Mouse (Mus musculus) neutrophil, adult 83 days (primary cell): ENCODE data around the gene Marveld2. TPM values are rescaled to one million over a fixed set of nuclear protein-coding genes. Genes with fewer than 3 reads are reported as not detected.

Experiments used
- total RNA-seq, 2 experiments: library from RNA; stranded (reverse); gene quantifications; one replicate each; pipeline ENCODE4 v1.2.4; 2023

Marveld2 gene
- total RNA-seq, result under 1 TPM; 0.31 to 0.37 TPM

DNA sequence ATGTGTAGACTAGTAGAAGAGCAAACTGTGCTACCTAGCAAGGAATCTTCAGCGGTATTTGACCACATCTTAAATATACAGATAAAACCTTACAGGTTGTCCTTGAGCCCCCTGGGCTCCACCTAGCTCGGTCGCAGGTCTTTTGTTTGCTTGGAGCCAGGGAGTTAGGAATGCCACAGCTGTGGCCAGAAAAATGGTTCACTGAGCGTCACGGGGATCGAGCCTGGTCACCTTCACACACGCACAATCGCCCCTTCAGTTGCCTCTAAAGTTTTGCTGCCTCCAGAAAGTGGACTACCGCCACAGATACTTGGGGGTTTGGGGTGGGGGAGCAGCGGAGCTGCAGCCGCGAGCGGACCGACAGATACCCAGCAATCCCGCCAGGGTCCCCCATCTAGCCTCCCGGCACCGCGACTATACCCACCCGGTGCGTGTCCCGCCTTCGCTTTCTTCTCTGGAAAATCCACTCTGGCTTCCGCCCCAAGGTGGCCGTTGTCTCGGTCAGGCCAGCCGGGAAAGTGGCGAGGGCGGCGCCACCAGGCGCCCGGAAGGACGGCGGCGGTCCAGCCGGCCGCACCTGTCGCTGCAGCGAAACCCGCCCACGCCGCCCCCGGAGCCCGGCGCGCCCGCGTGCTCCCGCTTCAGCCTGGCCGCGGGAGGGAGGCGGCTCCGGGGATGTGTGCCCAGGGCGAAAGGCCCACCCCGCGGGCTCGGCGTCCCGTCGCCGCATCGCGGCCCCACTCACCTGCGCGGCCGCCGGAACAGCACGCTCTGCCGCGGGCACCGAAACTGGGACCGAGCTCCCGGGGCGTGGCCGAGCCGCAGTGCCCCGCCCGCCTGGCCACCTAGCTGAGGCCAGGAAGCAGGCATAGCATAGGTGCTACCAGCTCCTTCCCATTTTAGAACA is at the start of gene Marveld2:
Gene Marveld2 (minus strand): TSS at position 791 of the 907 bp plus-strand sequence.

DNA sequence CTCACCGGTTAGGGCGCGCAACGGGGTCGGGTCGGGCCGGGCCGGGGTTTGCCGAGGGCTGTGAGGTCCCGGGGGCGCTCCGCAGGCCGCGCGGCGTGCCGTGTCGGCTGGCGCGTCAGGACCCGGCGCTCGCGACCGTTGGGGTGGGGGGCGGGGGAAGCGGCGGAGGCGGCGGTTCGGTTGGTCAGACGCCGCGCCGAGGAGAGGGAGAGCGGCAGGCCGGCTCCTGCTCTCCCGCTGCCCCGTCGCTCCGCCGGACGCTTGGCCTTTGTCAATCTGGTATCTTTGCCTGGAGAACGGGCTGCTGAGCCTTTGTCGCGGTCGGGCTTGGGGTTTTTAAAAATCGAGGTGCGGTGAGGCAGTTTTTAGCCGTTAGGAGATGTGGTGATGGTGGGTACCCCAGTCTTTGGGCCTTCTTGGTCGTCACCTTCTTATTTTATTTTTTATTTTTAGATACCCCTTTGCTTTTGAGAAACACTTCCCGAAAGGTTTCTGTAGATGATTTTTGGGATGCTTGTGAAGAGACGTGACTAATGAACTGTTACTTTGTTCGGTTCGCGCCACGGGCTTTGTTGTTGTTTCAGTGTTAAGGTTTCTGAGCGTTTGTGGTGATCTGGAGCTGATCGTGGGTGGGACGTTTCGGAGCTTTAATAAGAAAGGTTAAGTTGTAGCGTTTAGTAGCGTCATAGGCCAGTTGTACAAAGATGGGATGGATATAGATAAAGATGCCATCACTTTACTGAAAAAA is 34.8 kb upstream of the Marveld2 start, which contains the start of gene Taf9:
Gene Taf9 (plus strand): TSS at position 141 of the 748 bp plus-strand sequence.

DNA sequence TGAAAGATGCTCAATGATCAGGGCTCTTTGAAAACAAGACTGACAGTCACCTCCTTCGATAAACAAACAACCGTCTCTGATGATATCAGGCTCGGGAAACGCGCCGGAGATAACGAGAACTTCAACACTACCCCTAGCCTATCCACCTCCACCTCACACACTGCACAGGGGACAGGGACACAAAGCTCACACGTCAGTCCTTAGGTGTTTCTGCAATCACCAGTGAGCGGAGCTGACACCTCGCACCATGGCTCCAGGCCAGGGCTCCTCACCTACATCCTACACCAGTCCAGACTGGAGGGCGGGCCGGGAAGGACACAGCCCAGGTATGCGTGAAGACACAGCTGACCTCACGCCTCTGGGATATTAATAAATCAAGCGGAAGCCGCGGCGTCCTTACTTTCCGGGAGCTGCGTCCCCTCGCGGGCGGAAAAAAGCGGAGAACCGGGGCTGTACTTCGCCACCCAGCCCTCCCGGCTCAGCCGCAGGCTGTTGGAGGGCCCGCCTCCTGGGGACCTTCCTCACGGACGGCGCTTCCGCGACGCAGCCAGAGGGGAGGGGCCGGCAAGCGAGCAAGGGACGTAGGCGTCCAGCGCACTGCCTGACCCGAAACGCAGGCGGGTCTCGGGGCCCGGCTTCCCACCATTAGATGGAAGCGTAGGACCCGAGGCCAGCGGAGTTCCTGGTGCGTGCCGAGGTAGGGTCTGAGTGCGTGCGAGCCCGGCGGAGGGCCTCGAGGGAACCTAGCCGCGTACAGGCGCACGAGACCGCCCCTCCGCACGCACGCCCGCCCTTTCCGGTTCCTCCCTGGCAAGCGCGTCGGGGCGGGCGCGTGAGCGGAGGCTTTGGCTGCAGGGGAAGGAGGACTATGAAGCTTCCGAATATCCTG is 34.0 kb upstream of the Marveld2 start, which contains the start of the genes Ak6 and Rad17:
Gene Ak6 (plus strand): TSS at position 430 of the 889 bp plus-strand sequence.
Gene Rad17 (minus strand): TSS at position 502 of the 889 bp plus-strand sequence.

DNA sequence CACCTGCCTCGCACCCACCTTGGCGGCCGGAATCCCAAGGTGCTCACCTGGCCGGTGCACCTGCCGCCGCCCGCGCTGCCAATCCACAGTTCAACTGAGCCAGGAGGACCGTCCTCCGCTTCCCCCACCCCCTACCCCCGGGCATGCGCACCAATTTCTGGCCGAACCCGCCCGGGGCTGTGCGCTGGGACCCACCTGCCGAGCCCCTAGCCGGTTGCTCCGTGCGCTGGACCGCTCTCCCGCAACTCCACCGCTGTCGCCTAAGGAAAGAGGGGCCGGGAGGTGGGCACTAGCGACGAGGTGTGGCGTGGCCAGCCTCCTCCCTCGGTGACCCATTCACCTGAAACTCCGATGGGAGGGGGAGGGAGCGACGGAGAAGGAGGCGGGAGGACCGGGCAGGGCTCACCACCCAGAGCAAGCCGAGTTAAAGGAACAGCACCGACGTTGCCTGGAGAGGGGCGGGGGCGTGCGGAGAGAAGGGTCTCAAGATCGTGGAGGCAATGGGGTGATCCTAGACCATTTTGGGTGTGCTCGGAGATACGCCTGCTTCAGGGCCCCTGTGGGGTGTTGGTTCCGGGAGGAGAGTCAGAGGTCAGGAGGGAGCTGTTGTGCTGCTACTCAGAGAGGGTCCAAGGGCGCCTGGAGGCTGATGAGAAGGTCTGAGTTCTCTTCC is 64.3 kb downstream of the Marveld2 start, which contains the start of gene Ocln:
Gene Ocln (minus strand): TSS at position 350 of the 673 bp plus-strand sequence.

Other genes with a start within 250 kb of the Marveld2 start
- 1 to 10 TPM; 1.6 to 2.2 TPM for gene Naip1, start 164.1 kb downstream of the Marveld2 start, total RNA-seq
- gene Gtf2h2, start 124.4 kb downstream of the Marveld2 start, total RNA-seq, result 10 to 100 TPM; 14.9 to 16.5 TPM
- gene Ocln, start 64.3 kb downstream of the Marveld2 start, total RNA-seq, result not detected
- gene Ak6, start 34.0 kb upstream of the Marveld2 start, total RNA-seq, result 10 to 100 TPM; 62.0 to 70.0 TPM
- 10 to 100 TPM; 19.9 to 20.1 TPM for gene Rad17, start 34.1 kb upstream of the Marveld2 start, total RNA-seq
- gene Taf9, start 34.6 kb upstream of the Marveld2 start, total RNA-seq, result 10 to 100 TPM; 10.7 to 13.8 TPM
- gene Ccdc125, start 52.7 kb upstream of the Marveld2 start, total RNA-seq, result 10 to 100 TPM; 51.3 to 51.4 TPM
- 10 to 100 TPM; 16.9 to 19.4 TPM for gene Cdk7, start 114.0 kb upstream of the Marveld2 start, total RNA-seq
- gene Mrps36, start 127.7 kb upstream of the Marveld2 start, total RNA-seq, result 10 to 100 TPM; 18.9 to 25.2 TPM
- gene Cenph, start 158.9 kb upstream of the Marveld2 start, total RNA-seq, result 10 to 100 TPM; 15.2 to 18.3 TPM
- 10 to 100 TPM; 76.9 to 88.0 TPM for gene Ccnb1, start 169.6 kb upstream of the Marveld2 start, total RNA-seq
- 10 to 100 TPM; 25.6 to 27.0 TPM for gene Slc30a5, start 216.5 kb upstream of the Marveld2 start, total RNA-seq